Mouse (Mus musculus): ENCODE results near the gene Dusp13. TPM values are rescaled to one million over a fixed set of nuclear protein-coding genes. Genes with fewer than 3 reads are reported as not detected.

Dusp13 gene
- polyA plus RNA-seq, 1 experiment from 2014 or later: 2.2 TPM

DNA sequence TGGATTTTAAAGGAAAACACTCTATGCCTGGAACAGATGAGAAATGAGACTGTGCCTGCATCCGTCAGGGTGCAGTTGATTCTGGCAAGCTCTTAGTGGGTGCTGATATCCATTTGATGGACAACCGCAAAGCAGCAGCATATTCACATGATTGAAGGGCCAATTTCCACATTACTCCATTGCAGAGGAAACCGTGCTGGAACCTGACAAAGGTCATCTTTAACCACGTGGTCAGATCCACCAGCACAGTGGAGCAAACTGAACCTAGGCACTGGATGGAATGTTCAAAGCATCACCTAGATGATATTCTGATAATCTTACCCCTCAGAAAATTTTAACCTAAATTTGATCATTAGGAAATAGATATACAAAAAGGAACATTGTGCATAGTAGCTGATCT lies 25.2 kb upstream of the Dusp13 start:
- no peaks in the 10 kb centered on the region for H3K27me3 ChIP-seq (replicated peaks; ENCODE audit: control insufficient read depth, insufficient read depth, low read length)
- peaks cover 40% of the 10 kb centered on the region for H3K36me3 ChIP-seq (ENCODE audit: control insufficient read depth, insufficient read depth, low read length)
- no peaks in the 10 kb centered on the region; the same call in 1 of the 2 replicates for H3K4me1 ChIP-seq (ENCODE audit: control insufficient read depth, insufficient read depth, low read length)
- WGBS: 91% methylated on average over 4 of the region's 4 CpGs
- H3K9ac ChIP-seq (ENCODE audit: low read depth, low read length): no peak overlapping the region
- no peak overlapping the region for H3K4me3 ChIP-seq (ENCODE audit: low read depth, low read length)
- DNase-seq (ENCODE audit: low spot score) (no peak), ATAC-seq (ENCODE audit: low read depth) (no peak)
- H3K4me2 ChIP-seq (ENCODE audit: low read depth, low read length): no peak overlapping the region
- H3K9me3 ChIP-seq (ENCODE audit: control insufficient read depth, low read length): peaks cover 2% of the 10 kb centered on the region; the same call in 1 of the 2 replicates
- no peak overlapping the region for H3K27ac ChIP-seq (replicated peaks; ENCODE audit: low read depth, low read length)

DNA sequence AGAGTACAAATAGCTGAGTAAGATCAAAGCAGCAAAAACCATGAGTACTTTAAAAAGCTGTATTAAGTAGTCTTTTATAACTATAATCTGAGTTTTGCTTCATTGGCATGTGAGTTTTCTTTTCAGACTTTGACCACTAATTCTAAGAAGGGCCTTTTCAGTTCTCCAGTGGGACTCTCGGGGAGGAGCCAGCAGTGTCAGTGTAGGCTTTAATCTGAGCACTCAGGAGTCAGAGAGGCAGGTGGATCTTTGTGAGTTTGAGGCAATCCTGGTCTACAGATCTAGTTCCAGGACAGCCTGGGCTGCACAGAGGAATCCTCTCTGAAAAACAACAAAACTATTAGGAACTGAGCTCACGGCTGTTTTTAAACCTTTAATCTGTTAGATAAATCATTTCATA lies 23.0 kb upstream of the Dusp13 start:
- Histone ChIP-seq H3K27ac (replicated peaks; ENCODE audit: low read depth, low read length) (no peak overlapping the region), H3K9me3 (ENCODE audit: control insufficient read depth, low read length) (peaks cover 1% of the 10 kb centered on the region; the same call in 1 of the 2 replicates), H3K4me2 (ENCODE audit: low read depth, low read length) (no peak overlapping the region), H3K27me3 (replicated peaks; ENCODE audit: control insufficient read depth, insufficient read depth, low read length) (no peaks in the 10 kb centered on the region), H3K36me3 (ENCODE audit: control insufficient read depth, insufficient read depth, low read length) (peaks cover 23% of the 10 kb centered on the region), H3K9ac (ENCODE audit: low read depth, low read length) (no peak overlapping the region), H3K4me1 (ENCODE audit: control insufficient read depth, insufficient read depth, low read length) (no peaks in the 10 kb centered on the region; the same call in 1 of the 2 replicates), H3K4me3 (ENCODE audit: low read depth, low read length) (no peak overlapping the region)
- ATAC-seq (ENCODE audit: low read depth) (no peak), DNase-seq (ENCODE audit: low spot score) (no peak)
- 73% methylated on average over 2 of the region's 2 CpGs for WGBS

DNA sequence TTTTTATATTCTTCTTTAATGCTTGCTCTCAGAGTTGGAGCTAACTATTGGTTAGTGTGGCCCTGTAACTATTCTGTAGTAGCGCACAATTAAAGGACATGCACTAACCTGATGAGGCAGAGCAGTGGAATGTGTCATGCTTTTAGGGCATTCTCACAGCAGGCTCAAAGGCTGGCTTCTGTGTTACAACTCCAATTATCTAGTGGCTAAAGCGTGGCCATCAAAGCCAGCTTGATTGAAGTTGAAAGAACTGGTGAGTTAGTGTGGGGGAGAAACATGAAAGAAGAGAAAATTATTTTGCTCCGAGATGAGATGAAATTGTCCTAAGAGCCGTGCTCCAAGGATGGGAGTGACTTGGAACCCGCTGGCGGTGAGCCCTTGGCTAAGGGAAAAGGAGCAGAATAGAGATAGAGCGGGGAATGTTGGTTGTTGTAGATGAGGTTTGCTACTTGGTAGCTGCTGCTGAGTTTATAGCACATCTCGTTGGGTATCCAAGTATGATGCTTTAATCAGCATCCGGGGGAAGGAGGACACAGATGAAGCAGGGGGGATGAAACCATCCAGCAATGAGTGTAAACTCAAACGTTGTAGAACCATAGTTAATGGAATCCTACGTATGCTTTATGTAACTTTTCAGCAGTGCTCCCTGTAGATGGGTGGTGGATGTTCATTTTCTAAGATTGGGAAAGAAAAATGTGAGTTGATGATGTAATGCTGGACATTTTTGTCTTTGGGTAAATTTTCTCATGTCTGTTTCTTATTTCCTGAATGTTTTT lies 21.7 kb upstream of the Dusp13 start:
- peaks cover 7% of the 10 kb centered on the region for H3K4me1 ChIP-seq (ENCODE audit: control insufficient read depth, insufficient read depth, low read length)
- H3K27ac ChIP-seq (replicated peaks; ENCODE audit: low read depth, low read length): no peak overlapping the region
- no peak for DNase-seq (ENCODE audit: low spot score)

DNA sequence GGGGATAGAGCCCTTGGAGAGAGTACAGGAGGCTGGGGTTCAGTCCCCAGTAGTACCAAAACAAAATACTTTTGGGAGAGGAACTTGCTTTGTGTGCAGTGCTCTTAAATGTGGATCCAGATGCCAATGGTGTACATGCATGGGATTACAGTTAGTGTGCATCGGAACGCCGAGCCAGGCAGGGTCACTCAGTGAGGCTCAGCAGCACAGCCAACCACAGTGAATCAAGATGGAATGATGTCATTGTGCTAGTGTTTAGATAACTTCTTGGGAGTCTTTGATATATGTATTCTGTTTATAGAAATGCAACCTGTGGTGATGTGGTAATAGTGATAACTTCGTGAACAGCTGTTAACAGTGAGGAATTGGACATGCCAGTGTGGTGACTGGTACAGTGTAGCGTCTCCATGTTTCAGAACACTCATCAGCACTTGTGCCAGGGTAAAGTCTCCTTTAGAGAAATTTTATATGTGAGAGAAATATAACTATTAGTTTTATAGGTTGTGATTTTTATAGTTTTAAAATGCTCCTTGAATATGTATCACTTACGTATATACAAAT lies 15.5 kb upstream of the Dusp13 start:
- Histone ChIP-seq H3K9me3 (ENCODE audit: control insufficient read depth, low read length) (no peaks in the 10 kb centered on the region), H3K27me3 (replicated peaks; ENCODE audit: control insufficient read depth, insufficient read depth, low read length) (no peaks in the 10 kb centered on the region), H3K4me1 (ENCODE audit: control insufficient read depth, insufficient read depth, low read length) (peaks cover 7% of the 10 kb centered on the region), H3K4me3 (ENCODE audit: low read depth, low read length) (no peak overlapping the region), H3K36me3 (ENCODE audit: control insufficient read depth, insufficient read depth, low read length) (no peaks in the 10 kb centered on the region), H3K27ac (replicated peaks; ENCODE audit: low read depth, low read length) (no peak overlapping the region), H3K9ac (ENCODE audit: low read depth, low read length) (no peak overlapping the region), H3K4me2 (ENCODE audit: low read depth, low read length) (no peak overlapping the region)
- WGBS: 88% methylated on average over 6 of the region's 6 CpGs
- no peak for DNase-seq (ENCODE audit: low spot score)
- no peak for ATAC-seq (ENCODE audit: low read depth)

More for the DNA sequence above, 21.7 kb upstream of the Dusp13 start:
- H3K4me3 ChIP-seq (ENCODE audit: low read depth, low read length): no peak overlapping the region
- WGBS: 70% methylated on average over 11 of the region's 11 CpGs
- H3K9ac ChIP-seq (ENCODE audit: low read depth, low read length): no peak overlapping the region
- no peaks in the 10 kb centered on the region for H3K9me3 ChIP-seq (ENCODE audit: control insufficient read depth, low read length)
- no peak overlapping the region for H3K4me2 ChIP-seq (ENCODE audit: low read depth, low read length)
- ATAC-seq (ENCODE audit: low read depth): no peak
- H3K27me3 ChIP-seq (replicated peaks; ENCODE audit: control insufficient read depth, insufficient read depth, low read length): no peaks in the 10 kb centered on the region
- peaks cover 18% of the 10 kb centered on the region for H3K36me3 ChIP-seq (ENCODE audit: control insufficient read depth, insufficient read depth, low read length)

DNA sequence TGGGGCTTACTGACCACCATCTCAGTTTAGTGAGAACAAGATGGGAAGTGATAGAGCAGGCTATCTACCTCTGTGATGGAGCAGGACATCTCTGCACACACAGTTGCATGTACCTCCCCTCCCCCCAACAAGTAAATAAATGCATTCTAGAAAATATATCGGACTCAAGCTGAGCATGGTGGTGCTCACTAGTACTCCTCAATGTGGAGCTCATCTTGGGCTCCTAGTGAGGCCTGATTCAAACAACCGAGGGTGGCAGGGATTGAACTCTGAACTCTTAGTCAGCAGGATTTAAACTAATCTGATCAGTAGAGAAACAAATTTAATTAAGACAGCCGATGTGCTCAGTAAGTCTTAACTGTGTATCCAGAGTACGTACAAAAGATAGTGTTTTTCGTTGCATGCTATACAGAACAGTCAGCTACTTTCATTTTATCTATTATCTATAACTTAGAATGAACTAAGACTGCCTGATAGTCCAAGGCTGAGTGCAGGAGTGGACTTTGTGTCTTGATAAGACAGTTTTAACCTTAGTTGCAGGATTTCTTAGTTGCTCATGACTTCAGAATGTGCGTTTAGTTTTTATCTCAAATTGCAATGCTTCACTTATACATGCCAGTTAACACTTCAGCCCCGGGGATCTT lies 14.9 kb upstream of the Dusp13 start:
- no peak overlapping the region for H3K4me3 ChIP-seq (ENCODE audit: low read depth, low read length)
- H3K9ac ChIP-seq (ENCODE audit: low read depth, low read length): no peak overlapping the region
- H3K36me3 ChIP-seq (ENCODE audit: control insufficient read depth, insufficient read depth, low read length): no peaks in the 10 kb centered on the region
- 77% methylated on average over 7 of the region's 7 CpGs for WGBS
- H3K4me1 ChIP-seq (ENCODE audit: control insufficient read depth, insufficient read depth, low read length): peaks cover 7% of the 10 kb centered on the region
- no peaks in the 10 kb centered on the region for H3K27me3 ChIP-seq (replicated peaks; ENCODE audit: control insufficient read depth, insufficient read depth, low read length)
- no peak for ATAC-seq (ENCODE audit: low read depth)
- no peaks in the 10 kb centered on the region for H3K9me3 ChIP-seq (ENCODE audit: control insufficient read depth, low read length)
- no peak overlapping the region for H3K4me2 ChIP-seq (ENCODE audit: low read depth, low read length)
- H3K27ac ChIP-seq (replicated peaks; ENCODE audit: low read depth, low read length): no peak overlapping the region
- DNase-seq (ENCODE audit: low spot score): no peak

DNA sequence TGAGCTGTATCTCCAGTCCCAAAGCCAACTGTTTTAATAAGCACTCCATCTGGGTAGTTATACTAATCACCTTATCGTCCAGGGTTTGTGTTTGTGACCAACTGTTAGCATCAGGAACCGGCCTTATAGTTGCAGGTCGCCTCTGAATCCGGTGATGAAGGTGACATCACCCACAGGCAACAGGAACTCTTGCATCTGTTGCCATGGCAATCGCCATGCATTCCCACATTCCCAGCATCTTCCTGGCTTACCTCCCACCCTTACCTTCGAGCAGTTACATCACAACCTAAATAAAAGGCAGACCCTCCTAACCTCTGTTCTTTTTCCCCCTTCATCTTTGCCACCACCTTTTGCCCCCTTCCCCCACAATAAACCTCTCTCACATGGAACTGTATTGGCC lies 13.7 kb upstream of the Dusp13 start:
- DNase-seq (ENCODE audit: low spot score): no peak
- Histone ChIP-seq H3K4me1 (ENCODE audit: control insufficient read depth, insufficient read depth, low read length) (peaks cover 7% of the 10 kb centered on the region), H3K9me3 (ENCODE audit: control insufficient read depth, low read length) (no peaks in the 10 kb centered on the region), H3K27ac (replicated peaks; ENCODE audit: low read depth, low read length) (no peak overlapping the region), H3K27me3 (replicated peaks; ENCODE audit: control insufficient read depth, insufficient read depth, low read length) (no peaks in the 10 kb centered on the region), H3K4me3 (ENCODE audit: low read depth, low read length) (no peak overlapping the region), H3K4me2 (ENCODE audit: low read depth, low read length) (no peak overlapping the region), H3K9ac (ENCODE audit: low read depth, low read length) (no peak overlapping the region), H3K36me3 (ENCODE audit: control insufficient read depth, insufficient read depth, low read length) (no peaks in the 10 kb centered on the region)
- ATAC-seq (ENCODE audit: low read depth): no peak
- WGBS: 86% methylated on average over 6 of the region's 6 CpGs

DNA sequence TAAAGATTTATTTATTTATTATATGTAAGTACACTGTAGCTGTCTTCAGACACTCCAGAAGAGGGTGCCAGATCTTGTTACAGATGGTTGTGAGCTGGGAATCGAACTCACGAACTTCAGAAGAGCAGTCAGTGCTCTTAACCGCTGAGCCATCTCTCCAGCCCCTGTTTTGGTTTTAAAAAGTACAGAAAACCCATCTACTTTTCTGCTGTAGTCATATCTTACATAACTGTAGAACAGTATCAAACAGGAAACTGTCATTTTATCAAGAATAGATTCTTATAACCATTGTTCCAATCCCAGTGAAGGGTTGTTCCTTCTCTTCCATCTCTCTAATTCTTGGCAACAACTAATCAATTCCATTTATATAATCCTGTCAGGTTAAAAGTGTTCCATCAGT lies 12.8 kb upstream of the Dusp13 start:
- H3K27me3 ChIP-seq (replicated peaks; ENCODE audit: control insufficient read depth, insufficient read depth, low read length): no peaks in the 10 kb centered on the region
- DNase-seq (ENCODE audit: low spot score): no peak
- WGBS: 86% methylated on average over 3 of the region's 3 CpGs
- H3K4me2 ChIP-seq (ENCODE audit: low read depth, low read length): no peak overlapping the region
- no peak overlapping the region for H3K4me3 ChIP-seq (ENCODE audit: low read depth, low read length)
- H3K4me1 ChIP-seq (ENCODE audit: control insufficient read depth, insufficient read depth, low read length): peaks cover 7% of the 10 kb centered on the region
- H3K36me3 ChIP-seq (ENCODE audit: control insufficient read depth, insufficient read depth, low read length): no peaks in the 10 kb centered on the region
- no peak overlapping the region for H3K9ac ChIP-seq (ENCODE audit: low read depth, low read length)
- no peaks in the 10 kb centered on the region for H3K9me3 ChIP-seq (ENCODE audit: control insufficient read depth, low read length)
- H3K27ac ChIP-seq (replicated peaks; ENCODE audit: low read depth, low read length): no peak overlapping the region
- ATAC-seq (ENCODE audit: low read depth): no peak

DNA sequence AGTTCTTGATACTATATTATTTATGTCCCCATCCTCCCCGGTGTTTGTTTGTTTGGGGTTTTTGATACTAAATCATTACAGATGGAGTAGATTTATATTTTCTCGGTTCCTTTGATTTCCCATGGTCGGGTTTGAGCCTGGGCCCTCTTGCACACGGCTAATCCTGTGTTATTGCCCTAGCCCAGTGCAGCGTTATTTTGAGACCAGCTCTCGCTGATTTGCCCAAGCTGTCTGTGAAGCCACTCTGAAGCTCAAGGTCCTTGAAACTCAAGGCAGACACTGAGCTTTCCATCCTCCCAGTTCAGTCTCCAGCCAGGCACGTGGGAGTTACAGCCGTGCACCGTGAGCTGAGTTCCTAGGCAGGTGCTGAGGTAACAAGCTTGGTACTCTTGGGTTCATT lies 10.6 kb upstream of the Dusp13 start:
- no peak for ATAC-seq (ENCODE audit: low read depth)
- Histone ChIP-seq H3K4me2 (ENCODE audit: low read depth, low read length) (no peak overlapping the region), H3K4me1 (ENCODE audit: control insufficient read depth, insufficient read depth, low read length) (no peaks in the 10 kb centered on the region), H3K27ac (replicated peaks; ENCODE audit: low read depth, low read length) (no peak overlapping the region), H3K9ac (ENCODE audit: low read depth, low read length) (no peak overlapping the region), H3K36me3 (ENCODE audit: control insufficient read depth, insufficient read depth, low read length) (no peaks in the 10 kb centered on the region), H3K4me3 (ENCODE audit: low read depth, low read length) (no peak overlapping the region), H3K9me3 (ENCODE audit: control insufficient read depth, low read length) (no peaks in the 10 kb centered on the region), H3K27me3 (replicated peaks; ENCODE audit: control insufficient read depth, insufficient read depth, low read length) (no peaks in the 10 kb centered on the region)
- no peak for DNase-seq (ENCODE audit: low spot score)
- 84% methylated on average over 9 of the region's 9 CpGs for WGBS
